Mouse (Mus musculus) embryo, embryonic 10.5 days (tissue): ENCODE results near the gene Gm20388.

Experiments
- DNase-seq: peaks from one replicate; pipeline ENCODE4 v3.0.0-alpha.2; 2015; ENCODE audit warnings: low spot score

Gm20388 gene

GRCm38 (mm10) chr8:122805349-122805748, 2894.7 kb downstream of the Gm20388 start:
- no peak for DNase-seq

- no peak for DNase-seq
Measured at GRCm38 (mm10) chr8:122806956-122807538, 2896.4 kb downstream of the Gm20388 start.

- DNase-seq = no peak
Measured at GRCm38 (mm10) chr8:122807907-122808306, 2897.3 kb downstream of the Gm20388 start.

GRCm38 (mm10) chr8:122810376-122810775, 2899.7 kb downstream of the Gm20388 start:
- DNase-seq = no peak

- no peak for DNase-seq
Measured at GRCm38 (mm10) chr8:122811870-122812494, 2901.3 kb downstream of the Gm20388 start.

GRCm38 (mm10) chr8:122812610-122813250, 2902.1 kb downstream of the Gm20388 start:
- DNase-seq = no peak

GRCm38 (mm10) chr8:122814608-122815007, 2904.0 kb downstream of the Gm20388 start:
- DNase-seq = no peak

- no peak for DNase-seq
Measured at GRCm38 (mm10) chr8:122816965-122817364, 2906.3 kb downstream of the Gm20388 start.

- DNase-seq = no peak
Measured at GRCm38 (mm10) chr8:122817724-122818496, 2907.3 kb downstream of the Gm20388 start.

GRCm38 (mm10) chr8:122819776-122820175, 2909.1 kb downstream of the Gm20388 start:
- DNase-seq = no peak

- no peak for DNase-seq
Measured at GRCm38 (mm10) chr8:122824571-122824970, 2913.9 kb downstream of the Gm20388 start.

- DNase-seq = no peak
Measured at GRCm38 (mm10) chr8:122824986-122825385, 2914.3 kb downstream of the Gm20388 start.

GRCm38 (mm10) chr8:122825408-122825807, 2914.8 kb downstream of the Gm20388 start:
- no peak for DNase-seq

- DNase-seq = no peak
Measured at GRCm38 (mm10) chr8:122829396-122829795, 2918.8 kb downstream of the Gm20388 start.

- peak; percentile 93 for DNase-seq
Measured at GRCm38 (mm10) chr8:122830349-122831061, 2919.9 kb downstream of the Gm20388 start.

GRCm38 (mm10) chr8:122834416-122834815, 2923.8 kb downstream of the Gm20388 start:
- no peak for DNase-seq

- peak; percentile 90 for DNase-seq
Measured at GRCm38 (mm10) chr8:122834971-122835370, 2924.3 kb downstream of the Gm20388 start.

- DNase-seq = no peak
Measured at GRCm38 (mm10) chr8:122836199-122836598, 2925.6 kb downstream of the Gm20388 start.

- no peak for DNase-seq
Measured at GRCm38 (mm10) chr8:122836696-122837095, 2926.1 kb downstream of the Gm20388 start.

GRCm38 (mm10) chr8:122844161-122844560, 2933.5 kb downstream of the Gm20388 start:
- no peak for DNase-seq

- no peak for DNase-seq
Measured at GRCm38 (mm10) chr8:122845662-122846061, 2935.0 kb downstream of the Gm20388 start.
